Mouse (Mus musculus): Measurements from ENCODE around the gene Alpk1. TPM values are rescaled to one million over a fixed set of nuclear protein-coding genes. Genes with fewer than 3 reads are reported as not detected.

Alpk1 gene
- polyA plus RNA-seq, 1 experiment = not detected

DNA sequence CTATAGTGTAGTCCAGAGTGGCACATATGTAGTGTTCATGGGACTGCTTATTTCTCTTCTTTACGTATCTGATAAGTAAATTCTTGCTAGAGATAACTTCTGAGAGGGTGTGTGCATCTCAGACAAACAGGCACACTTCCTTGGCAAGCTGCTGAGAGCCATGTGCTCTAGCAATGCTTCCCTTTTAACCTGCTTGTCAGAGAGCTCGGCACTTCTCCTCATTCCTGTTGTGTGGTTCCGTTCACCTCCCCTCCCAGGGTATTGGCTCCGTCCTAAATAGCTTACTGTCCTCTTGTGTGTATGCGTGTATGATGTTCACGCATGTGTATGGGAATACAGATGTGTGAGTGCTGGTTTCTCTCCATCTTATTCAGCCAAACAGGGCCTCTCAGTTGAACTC, 23.9 kb downstream of the Alpk1 start:
- Histone ChIP-seq H3K27ac (ENCODE audit: insufficient read depth, low read depth, low read length) (no peak overlapping the region), H3K4me1 (ENCODE audit: control insufficient read depth, insufficient read depth, low read length) (no peaks in the 10 kb centered on the region), H3K4me3 (ENCODE audit: insufficient read depth, low read depth, low read length) (no peak overlapping the region)
- TF ChIP-seq CTCF (IDR thresholded peaks at IDR 0.05; ENCODE audit: insufficient read depth, low read depth, low read length) = no peak
- no peak for TF ChIP-seq POLR2A (IDR thresholded peaks at IDR 0.05; ENCODE audit: insufficient read depth, low read depth, low read length)
- WGBS = 96% methylated on average over 6 of the region's 6 CpGs

DNA sequence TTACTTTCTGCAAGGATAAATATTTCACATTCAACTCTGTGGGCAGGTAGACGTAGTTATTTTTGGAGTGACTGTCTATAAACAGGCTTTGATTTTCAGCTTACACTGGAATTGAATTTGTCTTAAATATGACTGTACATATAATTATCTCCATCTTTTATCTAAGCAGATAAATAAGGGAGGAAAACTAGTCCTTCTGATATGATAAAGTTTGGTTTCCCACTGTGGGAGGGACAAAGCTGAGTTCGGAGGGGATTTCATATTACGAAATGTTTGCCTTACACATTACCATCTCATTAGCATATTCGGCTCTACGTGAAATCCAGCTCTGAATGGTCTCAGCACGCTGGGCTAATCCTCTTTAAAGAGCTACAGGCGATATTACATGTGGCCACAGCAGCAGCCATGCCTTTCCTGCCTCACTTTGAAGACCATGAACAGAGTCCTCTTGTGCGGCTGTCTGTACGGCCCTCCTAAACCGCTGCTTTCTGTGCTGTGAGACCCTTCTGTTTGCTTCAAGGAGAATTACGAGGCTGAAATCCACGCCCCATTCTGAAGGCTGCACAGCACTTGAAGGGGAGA, 30.3 kb downstream of the Alpk1 start:
- no peak for TF ChIP-seq POLR2A (IDR thresholded peaks at IDR 0.05; ENCODE audit: insufficient read depth, low read depth, low read length)
- no peak for TF ChIP-seq CTCF (IDR thresholded peaks at IDR 0.05; ENCODE audit: insufficient read depth, low read depth, low read length)
- Histone ChIP-seq H3K4me1 (ENCODE audit: control insufficient read depth, insufficient read depth, low read length) (no peaks in the 10 kb centered on the region), H3K27ac (ENCODE audit: insufficient read depth, low read depth, low read length) (no peak overlapping the region), H3K4me3 (ENCODE audit: insufficient read depth, low read depth, low read length) (no peak overlapping the region)
- 19% methylated on average over 12 of the region's 12 CpGs for WGBS

DNA sequence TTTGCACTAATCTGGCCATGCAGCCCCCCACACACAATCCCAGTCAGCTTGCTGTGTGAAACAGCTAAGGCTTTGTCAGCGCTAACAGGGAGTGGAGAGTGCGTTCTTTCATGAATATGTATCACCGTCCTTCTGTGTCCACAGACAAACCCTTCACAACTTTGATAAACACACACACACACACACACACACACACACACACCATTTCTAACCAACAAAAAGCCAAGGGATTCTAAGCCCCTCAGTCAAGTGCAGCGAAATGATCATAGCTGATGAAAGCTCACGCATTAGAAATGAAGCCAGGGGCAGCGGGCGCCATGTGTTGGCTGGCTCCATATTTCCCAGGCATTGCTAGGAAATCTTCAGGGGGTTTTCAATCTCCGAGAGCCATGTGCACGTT, 31.1 kb downstream of the Alpk1 start:
- WGBS = 18% methylated on average over 9 of the region's 9 CpGs
- H3K4me3 ChIP-seq (ENCODE audit: insufficient read depth, low read depth, low read length) = no peak overlapping the region
- no peaks in the 10 kb centered on the region for H3K4me1 ChIP-seq (ENCODE audit: control insufficient read depth, insufficient read depth, low read length)
- no peak overlapping the region for H3K27ac ChIP-seq (ENCODE audit: insufficient read depth, low read depth, low read length)
- no peak for TF ChIP-seq CTCF (IDR thresholded peaks at IDR 0.05; ENCODE audit: insufficient read depth, low read depth, low read length)
- no peak for TF ChIP-seq POLR2A (IDR thresholded peaks at IDR 0.05; ENCODE audit: insufficient read depth, low read depth, low read length)

DNA sequence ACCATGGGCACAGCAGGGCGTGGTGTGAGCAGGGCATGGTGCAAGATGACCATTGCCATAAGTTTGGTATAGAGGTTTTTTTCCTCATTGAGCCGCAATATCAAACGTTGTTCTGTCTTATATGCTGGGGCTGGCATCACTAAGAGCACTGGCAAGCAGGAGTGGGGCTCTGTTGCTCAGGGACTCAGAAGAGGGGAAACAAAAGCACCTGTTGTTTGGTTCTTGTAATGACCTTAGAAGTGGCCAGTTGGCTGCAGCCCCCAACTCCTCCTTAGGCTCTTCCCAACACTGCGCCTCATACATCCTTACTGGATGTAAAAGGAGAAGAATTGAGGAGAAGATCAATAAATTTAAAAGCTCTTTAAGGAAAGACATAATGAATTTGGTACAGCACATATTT, 31.7 kb downstream of the Alpk1 start:
- no peak overlapping the region for H3K27ac ChIP-seq (ENCODE audit: insufficient read depth, low read depth, low read length)

DNA sequence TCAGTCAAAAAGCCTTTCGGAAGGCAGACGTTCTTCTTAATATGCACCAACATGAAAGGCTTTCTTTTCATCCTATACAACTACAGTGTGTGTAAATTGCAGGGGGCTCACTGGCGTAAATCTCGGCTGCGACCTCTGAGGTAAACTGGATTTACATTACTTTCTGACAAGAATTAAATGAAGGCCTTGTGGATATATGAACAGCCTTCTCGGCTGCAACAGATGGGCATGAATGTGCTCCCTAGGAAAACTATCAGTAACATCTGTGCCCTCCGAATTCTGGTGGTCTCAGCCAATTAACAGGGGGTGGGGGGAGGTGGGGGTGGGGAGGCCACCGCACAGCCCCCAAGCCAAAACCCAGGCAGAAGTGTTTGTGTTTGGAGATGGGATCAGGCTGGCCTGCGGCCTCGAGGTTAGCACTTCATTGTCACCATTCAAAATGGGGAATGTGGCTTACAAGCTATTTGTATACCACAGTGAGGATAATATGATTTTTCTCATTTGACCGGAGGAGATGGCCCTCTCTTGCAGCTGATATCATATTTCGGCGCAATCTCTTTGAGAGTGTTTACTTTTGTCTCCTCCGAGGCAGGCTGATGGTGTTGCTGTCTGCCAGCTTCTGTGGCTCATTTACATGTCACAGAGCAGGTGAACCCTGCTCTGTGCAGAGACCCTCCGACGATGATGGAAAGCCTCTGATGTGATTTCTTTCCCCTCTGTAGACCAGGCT, 34.3 kb downstream of the Alpk1 start:
- TF ChIP-seq POLR2A (IDR thresholded peaks at IDR 0.05; ENCODE audit: insufficient read depth, low read depth, low read length) (no peak), CTCF (IDR thresholded peaks at IDR 0.05; ENCODE audit: insufficient read depth, low read depth, low read length) (no peak)
- Histone ChIP-seq H3K4me3 (ENCODE audit: insufficient read depth, low read depth, low read length) (no peak overlapping the region), H3K4me1 (ENCODE audit: control insufficient read depth, insufficient read depth, low read length) (no peaks in the 10 kb centered on the region), H3K27ac (ENCODE audit: insufficient read depth, low read depth, low read length) (no peak overlapping the region)
- 57% methylated on average over 16 of the region's 16 CpGs for WGBS

More for the DNA sequence above, 31.7 kb downstream of the Alpk1 start:
- WGBS = 69% methylated on average over 4 of the region's 4 CpGs
- Histone ChIP-seq H3K4me1 (ENCODE audit: control insufficient read depth, insufficient read depth, low read length) (no peaks in the 10 kb centered on the region), H3K4me3 (ENCODE audit: insufficient read depth, low read depth, low read length) (no peak overlapping the region)
- TF ChIP-seq CTCF (IDR thresholded peaks at IDR 0.05; ENCODE audit: insufficient read depth, low read depth, low read length) = no peak
- no peak for TF ChIP-seq POLR2A (IDR thresholded peaks at IDR 0.05; ENCODE audit: insufficient read depth, low read depth, low read length)

DNA sequence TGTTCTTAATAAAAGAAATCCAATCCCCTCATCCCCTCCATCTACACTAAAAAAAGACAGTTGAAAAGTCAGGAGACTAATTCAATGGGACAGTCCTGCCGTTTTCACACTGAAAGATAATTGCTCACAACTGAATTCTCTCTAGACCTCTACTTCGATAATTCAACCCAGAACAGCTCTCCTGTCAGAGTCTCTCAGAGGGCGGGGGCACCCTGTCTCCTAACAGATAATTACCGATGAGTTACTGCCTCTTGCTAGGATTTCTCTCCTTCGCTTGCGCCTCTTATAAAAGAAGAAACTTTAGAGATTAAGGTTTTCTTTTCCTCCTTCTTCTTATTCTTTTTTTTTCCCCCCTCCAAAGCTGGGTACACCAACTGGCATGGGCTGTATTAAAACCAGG, 34.8 kb downstream of the Alpk1 start:
- Histone ChIP-seq H3K4me1 (ENCODE audit: control insufficient read depth, insufficient read depth, low read length) (no peaks in the 10 kb centered on the region), H3K27ac (ENCODE audit: insufficient read depth, low read depth, low read length) (no peak overlapping the region), H3K4me3 (ENCODE audit: insufficient read depth, low read depth, low read length) (no peak overlapping the region)
- TF ChIP-seq CTCF (IDR thresholded peaks at IDR 0.05; ENCODE audit: insufficient read depth, low read depth, low read length) = no peak
- TF ChIP-seq POLR2A (IDR thresholded peaks at IDR 0.05; ENCODE audit: insufficient read depth, low read depth, low read length) = no peak
- WGBS = 26% methylated on average over 6 of the region's 6 CpGs

DNA sequence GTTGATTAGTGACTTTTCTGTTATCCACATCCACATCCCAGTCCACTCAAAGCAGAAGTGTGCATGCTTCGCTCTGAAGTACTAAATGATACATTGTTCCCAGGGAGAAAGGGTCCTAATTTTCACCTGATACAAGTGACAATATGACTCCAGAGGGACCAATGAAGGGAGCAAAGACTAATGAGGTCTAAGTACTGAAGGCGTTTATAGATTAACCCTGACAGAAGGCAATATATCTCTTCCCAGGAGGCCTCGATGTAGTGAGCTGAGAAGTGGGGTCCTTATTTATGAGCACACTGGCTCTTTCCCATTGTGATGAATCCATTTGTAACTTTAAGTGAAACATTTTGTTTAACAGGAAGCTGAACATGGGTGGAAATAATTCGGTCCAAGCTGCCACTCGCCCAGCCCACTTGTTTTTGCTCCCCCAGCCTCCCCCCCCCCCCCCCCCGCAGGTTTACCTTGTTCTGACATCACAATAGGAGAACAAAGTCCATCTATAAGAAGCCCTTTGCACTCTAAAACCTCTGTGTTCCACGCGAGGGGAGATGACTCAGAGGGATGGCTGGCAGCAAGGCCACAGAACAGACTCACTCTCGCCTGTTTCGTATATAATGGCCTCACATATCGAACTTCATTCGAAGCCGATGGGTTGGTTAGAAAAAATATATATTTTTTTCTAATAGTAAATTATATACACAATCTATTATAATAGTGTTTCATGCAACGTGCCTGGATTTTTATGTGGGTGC, 36.5 kb downstream of the Alpk1 start:
- no peak overlapping the region for H3K27ac ChIP-seq (ENCODE audit: insufficient read depth, low read depth, low read length)
- no peak for TF ChIP-seq POLR2A (IDR thresholded peaks at IDR 0.05; ENCODE audit: insufficient read depth, low read depth, low read length)
- no peak for TF ChIP-seq CTCF (IDR thresholded peaks at IDR 0.05; ENCODE audit: insufficient read depth, low read depth, low read length)
- 79% methylated on average over 14 of the region's 14 CpGs for WGBS
- no peak overlapping the region for H3K4me3 ChIP-seq (ENCODE audit: insufficient read depth, low read depth, low read length)
- H3K4me1 ChIP-seq (ENCODE audit: control insufficient read depth, insufficient read depth, low read length) = no peaks in the 10 kb centered on the region

DNA sequence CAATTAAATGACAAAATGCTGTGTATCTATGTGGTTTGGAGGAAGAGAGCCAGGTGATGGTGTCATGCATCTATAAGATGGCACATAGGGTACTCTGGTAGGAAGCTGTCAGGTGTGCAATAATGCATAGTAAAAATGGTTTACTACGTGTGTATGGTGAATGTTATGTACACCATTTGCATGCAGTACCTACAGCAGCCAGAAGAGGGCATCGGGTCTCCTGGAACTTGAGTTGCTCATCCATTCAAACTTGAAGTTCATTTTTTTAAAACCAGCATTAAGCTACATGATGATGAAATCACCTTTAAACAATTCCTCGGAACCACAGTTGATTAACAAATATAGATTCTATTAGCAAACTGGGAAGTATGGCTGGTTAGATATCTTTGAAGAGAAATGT, 38.9 kb downstream of the Alpk1 start:
- H3K4me1 ChIP-seq (ENCODE audit: control insufficient read depth, insufficient read depth, low read length) = no peaks in the 10 kb centered on the region
- no peak overlapping the region for H3K27ac ChIP-seq (ENCODE audit: insufficient read depth, low read depth, low read length)
- no peak for TF ChIP-seq CTCF (IDR thresholded peaks at IDR 0.05; ENCODE audit: insufficient read depth, low read depth, low read length)
- TF ChIP-seq POLR2A (IDR thresholded peaks at IDR 0.05; ENCODE audit: insufficient read depth, low read depth, low read length) = no peak
- WGBS = 96% methylated on average over 3 of the region's 3 CpGs
- no peak overlapping the region for H3K4me3 ChIP-seq (ENCODE audit: insufficient read depth, low read depth, low read length)

DNA sequence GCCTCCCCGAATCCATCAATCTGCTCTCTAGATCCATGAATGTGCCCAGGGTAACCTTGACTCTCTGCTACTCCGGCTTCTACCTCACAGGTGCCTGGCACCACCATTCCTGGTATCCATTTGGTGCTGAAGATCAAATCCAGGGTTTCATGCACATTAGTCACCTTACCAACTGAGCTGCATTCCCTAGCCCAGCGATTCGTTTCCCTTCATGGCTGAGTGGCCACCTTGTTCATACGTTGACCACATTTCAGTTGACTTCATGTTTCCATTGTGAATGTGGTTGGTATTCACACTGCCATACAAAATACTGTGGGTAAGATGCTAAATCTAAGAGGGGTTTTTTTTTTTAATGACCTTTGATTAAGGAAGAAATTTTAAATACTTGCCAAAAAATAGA, 42.5 kb downstream of the Alpk1 start:
- Histone ChIP-seq H3K27ac (ENCODE audit: insufficient read depth, low read depth, low read length) (no peak overlapping the region), H3K4me3 (ENCODE audit: insufficient read depth, low read depth, low read length) (no peak overlapping the region), H3K4me1 (ENCODE audit: control insufficient read depth, insufficient read depth, low read length) (no peaks in the 10 kb centered on the region)
- 83% methylated on average over 5 of the region's 5 CpGs for WGBS
- TF ChIP-seq POLR2A (IDR thresholded peaks at IDR 0.05; ENCODE audit: insufficient read depth, low read depth, low read length) (no peak), CTCF (IDR thresholded peaks at IDR 0.05; ENCODE audit: insufficient read depth, low read depth, low read length) (no peak)

Data from olfactory bulb, adult 2 months (tissue).